Mouse (Mus musculus) gastrocnemius, postnatal 4 days (tissue): Measurements from ENCODE around the gene Olfr995. TPM values are rescaled to one million over a fixed set of nuclear protein-coding genes. Genes with fewer than 3 reads are reported as not detected.

Experiments used
- DNase-seq, 2 experiments: peaks; one replicate each; pipeline ENCODE4 v3.0.0; 2021 to 2022; ENCODE audit warnings: low spot score in 2 of 2, mixed read lengths in 2 of 2
- long read RNA-seq, 2 experiments: library from polyadenylated mRNA; stranded (forward); transcript quantifications; one replicate each; pipeline ENCODE4 v2.0.0; 2021
- total RNA-seq, 2 experiments: library from RNA; stranded (reverse); gene quantifications; 2 replicates each; pipeline ENCODE4 v1.2.3; 2021

Gene Olfr995
- total RNA-seq, result not detected
- long read RNA-seq, experiment 1, result 0 reads
- long read RNA-seq, experiment 2, result 0 reads

- DNase-seq, result no peak
Observed at GRCm38 (mm10) chr2:85443539-85443938, at the start of gene Olfr995. TSS of gene Olfr995 (minus strand) at chr2:85443639.

DNA sequence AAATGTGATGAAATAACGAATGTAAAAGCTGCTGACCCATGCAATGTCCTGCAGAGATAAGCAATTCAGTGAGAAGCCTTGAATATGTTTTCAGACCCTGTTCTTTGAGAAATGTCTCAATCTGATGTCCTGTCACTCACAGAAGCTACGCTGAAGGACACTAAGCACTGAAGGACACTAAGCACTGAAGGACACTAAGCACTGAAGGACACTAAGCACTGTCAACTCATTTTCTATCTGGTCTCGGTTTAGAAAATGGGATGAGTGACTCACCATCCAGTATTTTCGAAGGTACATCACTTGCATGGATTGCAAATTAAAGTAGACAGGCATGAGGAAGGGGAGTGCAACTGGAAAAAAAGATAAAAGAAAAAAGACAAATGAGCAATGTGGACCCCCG, 47.0 kb upstream of the Olfr995 start:
- no peak for DNase-seq

GRCm38 (mm10) chr2:85466801-85467325, 23.4 kb upstream of the Olfr995 start:
- no peak for DNase-seq

- DNase-seq, result no peak
Observed at GRCm38 (mm10) chr2:85442546-85442945, 893 bp downstream of the Olfr995 start.

- DNase-seq, result no peak
Observed at GRCm38 (mm10) chr2:85436351-85436750, 7.1 kb downstream of the Olfr995 start, which contains the start of gene Olfr994. TSS of gene Olfr994 (minus strand) at chr2:85436451.

DNA sequence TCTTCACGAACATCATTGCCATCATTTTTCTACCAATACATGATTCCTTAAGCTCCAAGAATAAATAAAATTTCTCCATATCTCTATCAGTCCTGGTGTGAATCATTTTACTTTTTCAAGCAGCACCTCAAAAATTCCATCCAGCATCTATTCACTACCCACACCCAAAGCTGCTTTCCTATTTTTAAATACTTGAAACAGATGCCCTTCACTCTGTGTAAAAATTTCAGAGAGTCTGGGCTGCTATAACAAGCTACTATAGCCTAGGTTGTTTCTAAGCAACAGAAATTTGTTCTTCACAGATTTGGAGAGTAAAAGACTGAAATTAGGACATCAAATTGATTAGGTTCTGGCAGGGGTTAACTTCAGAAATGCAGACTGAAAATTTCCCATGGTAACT, 17.5 kb downstream of the Olfr995 start:
- no peak for DNase-seq

DNA sequence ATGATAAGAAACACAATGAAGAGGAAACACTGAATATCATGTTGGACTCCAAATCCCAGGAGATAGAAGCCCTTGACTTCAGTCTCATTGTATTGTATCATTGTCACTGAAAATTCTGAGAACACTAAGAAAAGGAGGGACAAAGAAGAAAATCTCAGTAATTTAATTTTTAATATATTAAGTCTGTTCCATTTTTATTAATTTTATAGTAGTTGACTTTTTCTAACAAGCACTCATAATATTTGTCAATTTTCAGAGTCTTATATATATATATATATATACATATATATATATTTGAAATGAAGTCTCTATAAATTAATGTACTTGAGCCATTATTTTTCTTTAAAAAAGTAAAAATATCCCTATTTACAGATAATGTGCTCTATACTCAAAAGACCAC, 28.7 kb downstream of the Olfr995 start, which contains the start of gene Olfr993:
Olfr993 (minus strand) TSS at position 101 of the 400 bp plus-strand sequence.
- no peak for DNase-seq

DNA sequence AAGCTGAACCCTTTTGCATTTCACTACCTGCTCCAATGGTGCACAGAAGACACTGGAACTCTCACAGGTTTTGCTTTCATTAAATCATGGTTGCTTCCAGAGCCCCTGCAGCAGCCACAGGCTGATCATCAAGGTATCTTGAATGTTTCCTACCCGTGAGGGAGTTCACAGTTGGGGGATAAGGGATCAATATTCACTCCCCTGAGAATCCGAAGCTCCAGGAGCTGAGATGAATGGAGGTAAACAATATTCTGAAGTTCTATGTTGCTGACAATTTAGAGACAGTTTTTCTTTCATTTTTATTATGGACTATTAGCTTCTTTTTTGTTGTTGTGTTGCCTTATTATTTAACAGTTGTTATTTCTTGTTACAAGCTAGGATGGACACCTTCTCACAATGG, 34.1 kb downstream of the Olfr995 start, which contains the start of gene Olfr992:
Olfr992 (minus strand) TSS at position 101 of the 400 bp plus-strand sequence.
- no peak for DNase-seq

Other genes starting within 250 kb of the Olfr995 start
- 1 to 10 TPM; 3.0 to 4.7 TPM for gene Lrrc55, start 246.4 kb downstream of the Olfr995 start, total RNA-seq
- not detected for gene Olfr987, start 104.3 kb downstream of the Olfr995 start, total RNA-seq
- not detected for gene Olfr988, start 80.4 kb downstream of the Olfr995 start, total RNA-seq
- not detected for gene Olfr992, start 34.2 kb downstream of the Olfr995 start, total RNA-seq
- gene Olfr993, start 28.8 kb downstream of the Olfr995 start, total RNA-seq, result not detected
- gene Olfr994, start 7.2 kb downstream of the Olfr995 start, total RNA-seq, result not detected
- under 1 TPM; 0.18 to 0.34 TPM for gene 4833423E24Rik, start 75.4 kb upstream of the Olfr995 start, total RNA-seq
- not detected for gene Olfr996, start 135.6 kb upstream of the Olfr995 start, total RNA-seq
- not detected for gene Olfr998, start 145.3 kb upstream of the Olfr995 start, total RNA-seq
- gene Olfr1000, start 168.3 kb upstream of the Olfr995 start, total RNA-seq, result not detected
- not detected for gene Olfr1002, start 207.1 kb upstream of the Olfr995 start, total RNA-seq
- not detected for gene Olfr154, start 220.8 kb upstream of the Olfr995 start, total RNA-seq
- not detected for gene Olfr1006, start 235.1 kb upstream of the Olfr995 start, total RNA-seq
- not detected for gene Olfr1008, start 245.8 kb upstream of the Olfr995 start, total RNA-seq